Mouse (Mus musculus) forebrain, embryonic 15.5 days (tissue): ENCODE measurements around the gene Uckl1. TPM values are rescaled to one million over a fixed set of nuclear protein-coding genes. Genes with fewer than 3 reads are reported as not detected.

ENCODE experiments used
- ATAC-seq: fragments of 200-750 bp; cut with Nextera tagmentation; replicated peaks from 2 replicates; pipeline ENCODE4 v1.8.0; 2017; ENCODE audit warnings: mild to moderate bottlenecking, moderate TSS enrichment, moderate library complexity
- H3K27ac ChIP-seq: fragments of 300-500 bp; sonication (generic); replicated peaks from 2 replicates; pipeline ENCODE4 v1.5.1; 2015; ENCODE audit warnings: mild to moderate bottlenecking, inconsistent platforms
- H3K27me3 ChIP-seq: fragments of 300-500 bp; sonication (generic); 2 replicates; pipeline ENCODE4 v1.6.1; 2015; ENCODE audit warnings: inconsistent platforms
- H3K36me3 ChIP-seq: fragments of 300-500 bp; sonication (generic); 2 replicates; pipeline ENCODE4 v1.6.1; 2015; ENCODE audit warnings: mild to moderate bottlenecking, inconsistent platforms
- H3K4me1 ChIP-seq: fragments of 300-500 bp; sonication (generic); 2 replicates; pipeline ENCODE4 v1.6.1; 2015; ENCODE audit warnings: inconsistent platforms
- H3K4me2 ChIP-seq: fragments of 300-500 bp; sonication (generic); replicated peaks from 2 replicates; pipeline ENCODE4 v1.6.1; 2015; ENCODE audit warnings: mild to moderate bottlenecking, inconsistent platforms
- H3K4me3 ChIP-seq: fragments of 300-500 bp; sonication (generic); 2 replicates; pipeline ENCODE4 v1.5.1; 2015; ENCODE audit warnings: mild to moderate bottlenecking, inconsistent platforms
- H3K9ac ChIP-seq: fragments of 300-500 bp; sonication (generic); replicated peaks from 2 replicates; pipeline ENCODE4 v1.6.1; 2015; ENCODE audit warnings: mild to moderate bottlenecking, inconsistent platforms
- H3K9me3 ChIP-seq: fragments of 300-500 bp; sonication (generic); 2 replicates; pipeline ENCODE4 v1.6.1; 2016; ENCODE audit warnings: inconsistent platforms
- WGBS: fragments of 180-500 bp; shearing (Covaris S2); methylation state at CpG from one replicate; pipeline ENCODE4 v1.1.7; 2015; ENCODE audit warnings: mixed read lengths; 5-methylcytosine and 5-hydroxymethylcytosine counted together
- polyA plus RNA-seq: library from polyadenylated mRNA; unstranded; fragments of >200 nt; fragmentation: Nextera tagmentation; extraction: Ambion mirVana; gene quantifications from 2 replicates; pipeline ENCODE4 v1.2.1, GENCODE M21; 2015

Uckl1 gene
- polyA plus RNA-seq, 1 experiment from 2014 or later: 63.8 TPM

DNA sequence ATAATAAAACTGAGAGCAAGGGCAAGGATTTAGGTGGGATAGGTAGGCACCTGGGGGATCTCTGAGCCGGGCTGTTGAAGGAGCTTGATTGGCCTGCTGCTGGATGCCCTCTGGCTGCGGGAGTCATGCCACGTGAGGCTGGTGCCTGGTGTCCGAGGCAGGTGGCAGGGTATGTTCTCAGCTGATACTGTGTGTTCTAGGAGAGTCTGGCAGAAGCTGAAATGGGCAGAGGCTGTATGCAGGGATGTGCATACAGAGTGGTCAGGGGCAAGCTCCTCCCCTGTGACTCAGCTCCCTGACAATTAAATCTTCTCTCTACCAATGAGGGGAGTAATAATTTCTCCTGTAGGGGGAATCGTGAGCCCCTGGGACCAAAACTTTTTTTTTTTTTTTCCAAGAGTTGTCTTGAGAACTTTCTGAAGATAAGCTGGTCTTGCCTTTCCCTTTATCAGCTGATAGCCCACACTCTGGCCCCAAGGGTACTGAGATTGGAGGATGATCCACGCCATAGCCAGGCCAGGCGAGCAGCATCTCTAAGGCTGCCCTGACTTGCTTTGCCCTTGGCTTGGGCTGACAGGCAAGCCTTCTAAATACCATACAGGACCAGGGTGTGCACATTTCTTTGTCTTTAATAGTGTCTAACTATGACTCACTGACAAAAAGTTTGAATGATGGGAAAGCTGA, 12.8 kb upstream of the Uckl1 start:
- no peaks in the 10 kb centered on the region for H3K9me3 ChIP-seq
- 75% methylated on average over 7 of the region's 7 CpGs for WGBS
- no peak overlapping the region for H3K4me2 ChIP-seq
- peaks cover 4% of the 10 kb centered on the region; the same call in 1 of the 2 replicates for H3K36me3 ChIP-seq
- no peak overlapping the region for H3K4me3 ChIP-seq
- H3K4me1 ChIP-seq: peaks cover 43% of the 10 kb centered on the region
- ATAC-seq: no peak
- H3K27me3 ChIP-seq: no peaks in the 10 kb centered on the region
- H3K9ac ChIP-seq: no peak overlapping the region
- no peak overlapping the region for H3K27ac ChIP-seq

DNA sequence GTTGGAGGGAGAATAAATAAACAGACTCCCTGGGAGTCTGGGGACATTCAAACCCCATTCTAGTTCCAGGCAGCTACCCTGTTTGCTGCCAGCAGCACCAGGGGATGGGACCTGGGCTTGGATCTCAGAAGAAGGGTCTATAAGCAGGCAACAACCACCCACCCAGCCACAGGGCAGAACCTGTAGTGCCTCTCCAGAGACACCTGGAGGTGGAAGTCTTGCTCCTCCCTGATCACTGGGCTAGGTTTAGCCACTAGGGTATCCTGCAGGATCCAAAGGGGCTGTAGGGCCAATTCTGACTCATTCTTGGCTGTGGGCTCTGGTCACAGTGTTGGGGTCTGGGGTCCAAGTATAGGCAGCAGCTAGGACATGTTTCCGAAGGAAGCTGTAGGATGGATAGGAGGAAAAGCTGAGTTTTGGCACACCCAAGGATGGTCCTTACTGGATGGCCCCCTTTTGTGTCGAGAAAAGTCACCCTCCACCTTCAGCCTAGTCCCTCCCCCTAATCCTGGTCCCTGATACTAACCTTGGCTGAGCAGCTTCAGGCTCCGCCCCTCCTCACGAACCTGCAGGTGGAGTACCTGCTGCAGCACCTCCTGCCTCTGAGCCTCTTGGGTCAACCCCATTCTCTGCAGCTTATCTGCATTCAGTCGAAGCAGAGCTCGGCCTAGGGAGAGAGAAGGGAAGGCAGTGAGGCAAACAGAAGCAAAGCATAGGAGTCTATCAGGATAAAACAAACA, 11.7 kb upstream of the Uckl1 start:
- H3K36me3 ChIP-seq: peaks cover 4% of the 10 kb centered on the region; the same call in 1 of the 2 replicates
- no peak overlapping the region for H3K4me3 ChIP-seq
- ATAC-seq: no peak
- 63% methylated on average over 6 of the region's 6 CpGs for WGBS
- no peaks in the 10 kb centered on the region for H3K27me3 ChIP-seq
- no peak overlapping the region for H3K27ac ChIP-seq
- H3K9me3 ChIP-seq: no peaks in the 10 kb centered on the region
- no peak overlapping the region for H3K9ac ChIP-seq
- H3K4me2 ChIP-seq: no peak overlapping the region
- H3K4me1 ChIP-seq: peaks cover 39% of the 10 kb centered on the region

DNA sequence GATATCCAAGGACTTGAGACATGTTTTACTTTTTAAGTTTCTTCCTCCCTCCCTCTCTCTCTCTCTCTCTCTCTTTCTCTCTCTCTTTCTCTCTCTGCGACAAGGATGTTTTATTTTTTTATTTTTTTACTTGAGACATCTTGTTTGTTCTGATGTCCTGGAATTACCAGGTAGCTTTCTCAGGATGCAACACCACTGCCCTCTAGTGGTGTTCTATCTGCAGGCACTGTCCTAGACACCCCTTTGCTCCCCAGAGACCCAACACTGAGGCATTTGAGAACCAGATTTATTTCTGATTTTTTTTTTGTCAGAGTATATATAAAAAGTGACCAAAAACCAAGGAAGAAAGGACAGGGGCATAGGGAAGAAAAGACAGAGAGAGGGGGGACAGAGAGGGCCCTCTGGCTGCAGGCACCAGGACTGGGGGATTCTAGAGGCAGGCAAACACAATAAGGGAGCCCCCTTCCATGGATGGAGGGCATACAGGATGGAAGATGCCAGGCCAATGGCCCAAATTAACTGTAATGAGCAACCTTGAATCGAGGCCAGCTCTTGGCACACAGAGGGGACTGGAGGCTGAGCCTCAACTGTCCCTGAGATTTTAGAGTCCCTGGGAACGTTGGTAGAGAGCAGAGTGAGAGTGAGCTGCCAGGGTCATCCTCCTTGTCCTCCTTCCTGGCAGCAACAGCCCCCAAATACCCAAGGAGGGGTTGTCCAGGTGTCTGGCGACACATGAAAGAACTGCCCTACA, 10.4 kb upstream of the Uckl1 start:
- ATAC-seq: no peak
- Histone ChIP-seq H3K27ac (no peak overlapping the region), H3K4me3 (no peak overlapping the region), H3K9ac (no peak overlapping the region), H3K27me3 (no peaks in the 10 kb centered on the region), H3K36me3 (peaks cover 8% of the 10 kb centered on the region), H3K9me3 (no peaks in the 10 kb centered on the region), H3K4me2 (no peak overlapping the region), H3K4me1 (peaks cover 44% of the 10 kb centered on the region)
- 64% methylated on average over 4 of the region's 4 CpGs for WGBS

DNA sequence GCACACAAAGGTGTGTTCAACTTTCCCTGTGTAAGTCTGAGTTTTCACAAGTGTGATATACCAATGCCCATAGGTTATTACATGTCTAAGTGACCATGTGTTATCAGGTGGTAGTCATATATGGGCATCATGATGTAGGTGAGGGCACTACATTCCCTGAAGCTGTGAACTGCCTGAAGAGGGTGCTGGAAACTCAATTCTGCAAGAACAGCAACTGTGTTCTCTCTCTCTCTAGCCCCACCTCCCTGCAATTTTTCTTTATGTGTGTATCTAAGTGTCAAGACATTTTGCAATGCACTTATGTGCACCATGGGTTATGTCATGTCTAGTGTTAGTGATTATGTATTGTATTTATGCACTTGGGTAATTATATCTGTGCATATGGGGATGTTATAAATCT, 9.2 kb upstream of the Uckl1 start:
- Histone ChIP-seq H3K9me3 (no peaks in the 10 kb centered on the region), H3K4me1 (peaks cover 38% of the 10 kb centered on the region), H3K4me2 (no peak overlapping the region), H3K27ac (no peak overlapping the region), H3K36me3 (peaks cover 20% of the 10 kb centered on the region), H3K4me3 (no peak overlapping the region), H3K27me3 (no peaks in the 10 kb centered on the region), H3K9ac (no peak overlapping the region)
- no peak for ATAC-seq

DNA sequence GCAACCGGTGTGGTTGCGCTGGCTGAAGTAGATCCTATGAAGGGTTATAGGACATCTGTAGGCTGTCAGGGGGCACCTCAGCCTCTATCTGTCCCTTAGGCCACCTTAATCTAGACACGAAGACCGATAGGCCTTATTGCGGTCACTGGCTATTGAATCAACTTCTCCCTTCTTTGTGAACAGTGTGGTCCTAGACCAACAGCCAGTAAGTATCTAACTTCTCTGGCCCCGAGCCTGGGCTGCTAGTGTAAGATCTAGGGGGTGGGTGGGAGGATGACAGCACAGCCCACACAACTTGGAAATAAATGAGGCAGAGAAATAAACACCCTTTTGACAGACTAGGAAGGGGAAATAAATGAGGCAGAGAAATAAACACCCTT, 8.3 kb upstream of the Uckl1 start:
- peak overlapping the region; percentile 89 for H3K4me2 ChIP-seq
- peaks cover 27% of the 10 kb centered on the region for H3K36me3 ChIP-seq
- no peaks in the 10 kb centered on the region for H3K9me3 ChIP-seq
- H3K9ac ChIP-seq: peak overlapping the region; percentile 98
- peak overlapping the region; percentile 91 for H3K4me3 ChIP-seq
- peak; percentile 26 for ATAC-seq
- peaks cover 32% of the 10 kb centered on the region for H3K4me1 ChIP-seq
- H3K27ac ChIP-seq: peak overlapping the region; percentile 89
- H3K27me3 ChIP-seq: no peaks in the 10 kb centered on the region
- WGBS: 2% methylated on average over 6 of the region's 6 CpGs

DNA sequence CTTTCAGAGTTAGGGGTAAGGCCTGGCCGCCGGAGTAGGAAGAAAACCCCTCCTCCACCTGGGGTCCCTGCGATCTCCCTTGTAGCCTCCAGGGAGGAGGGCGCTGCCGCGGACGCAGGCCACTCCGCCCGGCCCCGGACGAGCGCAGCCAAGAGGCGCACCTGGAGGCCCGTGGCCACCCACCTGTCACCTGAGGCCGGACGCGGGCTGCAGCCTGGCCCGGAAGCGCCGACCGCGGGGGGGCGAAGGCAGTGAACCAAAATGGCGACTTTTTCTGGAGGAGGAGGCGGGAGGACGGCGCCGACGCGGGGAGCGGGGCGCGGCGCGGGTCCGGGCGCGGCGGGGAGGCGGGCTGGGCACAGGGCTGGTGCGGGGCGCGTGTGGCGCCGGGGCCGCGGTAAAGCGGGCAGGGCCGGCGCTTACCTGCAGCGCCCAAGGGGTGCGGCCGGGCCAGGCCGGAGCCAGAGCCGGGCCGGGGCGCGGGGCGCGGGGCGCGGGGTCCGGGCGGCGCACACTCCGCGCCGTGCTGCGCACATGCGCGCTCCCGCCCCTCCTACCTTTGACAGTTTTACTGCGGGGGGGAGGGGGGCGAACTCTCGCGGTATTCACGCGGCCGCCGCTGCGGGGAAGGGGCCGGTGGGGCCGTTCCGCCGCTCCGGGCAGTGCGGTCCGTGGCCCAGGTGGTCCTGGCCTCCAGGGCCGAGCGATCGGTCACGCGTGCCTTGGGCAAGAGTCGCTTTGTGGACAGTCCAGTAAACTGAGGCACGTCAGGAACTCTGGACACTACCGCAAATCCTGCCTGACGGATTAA, 7.7 kb upstream of the Uckl1 start, which contains the start of gene Zfp512b:
TSS of gene Zfp512b (minus strand) at position 573 of the 811 bp plus-strand sequence.
- Histone ChIP-seq H3K4me2 (peak within 1 kb of the TSS; percentile 89), H3K27me3 (no peaks in the 10 kb centered on the region), H3K36me3 (peaks cover 33% of the 10 kb centered on the region), H3K4me1 (peaks cover 28% of the 10 kb centered on the region), H3K27ac (peak within 1 kb of the TSS; percentile 89), H3K9me3 (no peaks in the 10 kb centered on the region), H3K9ac (peak within 1 kb of the TSS; percentile 98), H3K4me3 (peak within 1 kb of the TSS; percentile 91)
- under 1% methylated on average over 78 of the region's 97 CpGs for WGBS
- ATAC-seq: peak; percentile 83

DNA sequence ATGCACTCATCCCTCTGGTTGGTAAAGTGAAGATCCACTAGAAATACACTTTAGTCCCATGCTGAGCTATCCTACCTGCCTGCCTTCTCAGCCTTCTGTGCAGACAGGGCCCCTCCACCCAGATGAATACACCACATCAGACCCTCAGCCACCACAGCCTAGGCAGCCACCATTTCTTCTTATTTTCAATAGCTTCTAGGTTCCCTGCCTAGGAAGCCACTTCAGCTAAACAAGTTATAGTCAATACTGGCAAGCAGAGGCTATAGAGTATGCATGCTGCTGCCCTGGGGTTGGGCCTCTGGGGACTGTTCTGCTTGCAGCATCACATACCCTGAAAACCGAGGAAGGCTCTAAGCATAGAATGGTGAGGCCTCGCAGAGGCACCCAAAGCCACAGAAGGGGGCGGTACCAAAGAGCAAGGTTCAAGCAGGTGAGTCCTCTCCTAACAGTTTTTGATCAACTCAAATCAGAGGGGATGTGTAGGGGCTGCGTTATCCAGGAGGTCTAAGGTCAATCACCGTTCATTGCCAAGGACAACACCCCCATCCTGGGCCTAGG, 6.9 kb upstream of the Uckl1 start, which contains the start of gene Prpf6:
TSS of gene Prpf6 (plus strand) at position 341 of the 558 bp plus-strand sequence.
- Histone ChIP-seq H3K9me3 (no peaks in the 10 kb centered on the region), H3K27me3 (no peaks in the 10 kb centered on the region), H3K4me1 (peaks cover 25% of the 10 kb centered on the region), H3K36me3 (peaks cover 40% of the 10 kb centered on the region), H3K9ac (peak within 1 kb of the TSS; percentile 98), H3K27ac (peak within 1 kb of the TSS; percentile 89), H3K4me3 (peak within 1 kb of the TSS; percentile 91), H3K4me2 (peak within 1 kb of the TSS; percentile 89)
- 9% methylated on average over 5 of the region's 5 CpGs for WGBS
- ATAC-seq: 0 out of 2 replicates have a peak, but pooled peaks have one; percentile 2

DNA sequence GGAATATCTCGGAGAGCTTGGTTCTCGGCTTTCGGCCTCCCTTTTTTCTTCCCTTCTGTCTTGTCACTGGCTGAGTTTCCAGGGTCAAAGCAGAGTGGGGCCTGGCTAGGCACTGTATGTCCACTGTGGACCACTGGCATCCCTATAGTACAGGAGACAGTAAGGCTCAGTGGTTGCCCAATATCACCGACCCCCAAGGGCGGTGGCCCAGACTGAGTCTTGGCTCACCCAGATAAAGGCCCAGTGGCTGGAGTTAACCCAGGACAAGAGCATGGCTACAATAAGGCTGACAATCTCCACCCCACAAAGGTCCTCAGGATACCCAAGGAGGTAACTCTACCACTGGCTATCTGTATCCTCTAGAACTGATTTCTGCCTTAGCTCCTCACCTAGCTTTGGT, 5.8 kb upstream of the Uckl1 start:
- H3K4me3 ChIP-seq: 0 out of 2 replicates have a peak overlapping the region, but pooled peaks have one; percentile 91
- H3K36me3 ChIP-seq: peaks cover 48% of the 10 kb centered on the region
- H3K4me1 ChIP-seq: peaks cover 25% of the 10 kb centered on the region
- H3K9me3 ChIP-seq: no peaks in the 10 kb centered on the region
- 0 out of 2 replicates have a peak overlapping the region, but pooled peaks have one; percentile 98 for H3K9ac ChIP-seq
- 95% methylated on average over 5 of the region's 5 CpGs for WGBS
- no peak for ATAC-seq
- no peak overlapping the region for H3K27ac ChIP-seq
- peak overlapping the region; percentile 89; the same call in 1 of the 2 replicates for H3K4me2 ChIP-seq
- H3K27me3 ChIP-seq: no peaks in the 10 kb centered on the region

DNA sequence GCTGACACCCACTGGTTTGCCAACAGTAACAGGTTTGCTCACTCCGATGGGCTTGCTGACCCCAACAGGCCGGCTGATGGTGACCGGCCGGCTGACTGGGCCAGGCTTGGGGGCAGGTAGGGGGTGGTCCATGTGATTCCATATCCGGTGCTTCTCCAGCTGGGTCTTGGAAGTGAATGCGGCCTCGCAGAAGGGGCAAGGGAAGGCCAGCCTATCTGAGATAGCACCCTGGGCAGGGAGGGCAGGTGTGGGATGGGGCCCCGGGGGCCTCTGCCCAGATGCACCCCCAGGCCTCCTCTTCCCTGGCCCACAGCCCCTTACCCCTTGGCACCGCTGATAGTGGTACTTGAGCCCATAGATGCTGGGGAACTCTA, 5.0 kb upstream of the Uckl1 start:
- no peak overlapping the region for H3K4me2 ChIP-seq
- no peaks in the 10 kb centered on the region for H3K9me3 ChIP-seq
- H3K4me3 ChIP-seq: no peak overlapping the region
- H3K4me1 ChIP-seq: peaks cover 25% of the 10 kb centered on the region
- H3K27ac ChIP-seq: no peak overlapping the region
- peaks cover 55% of the 10 kb centered on the region for H3K36me3 ChIP-seq
- 94% methylated on average over 9 of the region's 9 CpGs for WGBS
- H3K9ac ChIP-seq: no peak overlapping the region
- ATAC-seq: no peak
- H3K27me3 ChIP-seq: no peaks in the 10 kb centered on the region

DNA sequence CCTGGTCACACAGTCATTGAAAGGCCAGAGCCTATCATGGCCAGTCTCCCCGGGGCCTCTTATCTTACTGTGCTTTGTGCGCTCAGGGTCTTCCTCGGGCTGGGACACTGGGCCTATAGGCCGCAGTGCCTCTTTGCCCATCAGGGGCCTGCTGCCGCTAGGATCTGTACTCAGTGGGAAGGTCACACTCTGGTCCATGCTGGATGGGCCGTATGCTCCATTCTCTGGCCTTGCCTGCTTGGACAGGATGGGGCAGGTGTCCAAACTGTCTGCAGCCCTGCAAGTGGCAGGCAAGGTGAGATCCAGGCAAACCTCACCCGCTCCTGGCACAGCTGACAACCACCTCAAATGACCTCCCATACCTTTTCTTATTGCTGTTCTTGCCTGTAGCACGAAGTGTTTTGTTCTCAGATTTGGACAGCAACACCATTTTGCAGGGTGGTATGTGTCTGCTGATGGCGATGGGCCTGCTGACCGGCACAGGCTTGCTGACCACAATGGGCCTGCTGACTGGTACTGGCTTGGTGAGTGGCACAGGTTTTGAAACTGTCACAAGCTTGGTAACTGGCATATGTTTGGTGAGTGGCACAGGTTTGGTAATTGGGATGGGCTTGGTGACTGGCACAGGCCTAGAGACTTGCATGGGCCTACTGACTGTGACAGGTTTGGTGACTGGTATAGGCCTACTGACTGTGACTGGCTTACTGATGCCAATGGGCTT, 4.5 kb upstream of the Uckl1 start:
- WGBS: 93% methylated on average over 10 of the region's 10 CpGs
- no peak for ATAC-seq
- no peak overlapping the region for H3K4me2 ChIP-seq

More for the DNA sequence above, 4.5 kb upstream of the Uckl1 start:
- Histone ChIP-seq H3K36me3 (peaks cover 61% of the 10 kb centered on the region), H3K9ac (no peak overlapping the region), H3K9me3 (no peaks in the 10 kb centered on the region), H3K27me3 (no peaks in the 10 kb centered on the region), H3K4me1 (peaks cover 25% of the 10 kb centered on the region), H3K4me3 (no peak overlapping the region), H3K27ac (no peak overlapping the region)
